Comparison of ENCODE assay signal across 18 mouse cellular contexts in genomic region chr1:41244627-41245026, GRCm38 (mm10).
DNase-seq lines count a peak whose midpoint lies in the region; ATAC-seq and TF ChIP-seq lines count a peak whose summit lies in the region.
"Had no signal": no experiment of that assay in that cellular context is flagged by ENCODE, and none has a peak within 500 bp of the region (broad histone marks: within the 10 kb centered on the region; RNA-seq: fewer than 3 reads in every experiment).

No protein-coding gene starts in this region.

- 76% methylated on average over 12 of the region's 12 CpGs for WGBS in forebrain, postnatal 0 days
- 95% methylated on average over 12 of the region's 12 CpGs for WGBS in kidney, embryonic 15.5 days

- no peak overlapping the region for H3K27ac ChIP-seq in forebrain, postnatal 0 days (ENCODE audit: low read depth, low read length)
- no peak overlapping the region for H3K27ac ChIP-seq in gastrocnemius, adult 2 months
- no peak overlapping the region for H3K27ac ChIP-seq in kidney, embryonic 15.5 days
- H3K27ac ChIP-seq: hindbrain, embryonic 10.5 days; limb, embryonic 10.5 days; liver, embryonic 14.5 days; midbrain, embryonic 10.5 days had no signal

- H3K9me3 ChIP-seq in forebrain, postnatal 0 days (ENCODE audit: low read length), result no peaks in the 10 kb centered on the region
- no peaks in the 10 kb centered on the region for H3K9me3 ChIP-seq in kidney, embryonic 15.5 days (replicated peaks)
- H3K9me3 ChIP-seq: heart, embryonic 12.5 days; hindbrain, embryonic 10.5 days; limb, embryonic 10.5 days; midbrain, embryonic 10.5 days had no signal

- H3K36me3 ChIP-seq in forebrain, postnatal 0 days (ENCODE audit: insufficient read depth), result no peaks in the 10 kb centered on the region
- H3K36me3 ChIP-seq in kidney, embryonic 15.5 days, result no peaks in the 10 kb centered on the region
- H3K36me3 ChIP-seq: G1E; heart, embryonic 12.5 days; hindbrain, embryonic 10.5 days; limb, embryonic 10.5 days; midbrain, embryonic 10.5 days had no signal

- no peak for TF ChIP-seq CTCF in forebrain, postnatal 0 days (IDR thresholded peaks at IDR 0.05; ENCODE audit: low read depth)
- TF ChIP-seq CTCF in gastrocnemius, adult 2 months (IDR thresholded peaks at IDR 0.05), result no peak

- ATAC-seq in frontal cortex, adult (ENCODE audit: low TSS enrichment), result peak; percentile 78
- peak; percentile 93 for ATAC-seq in forebrain, postnatal 0 days
- no peak for ATAC-seq in kidney, embryonic 15.5 days (replicated peaks; ENCODE audit: low FRiP score)
- ATAC-seq in megakaryocyte-erythroid progenitor cell, adult 5-6 weeks (replicated peaks; ENCODE audit: low FRiP score, low TSS enrichment, poor library complexity, severe bottlenecking), result no peak

- H3K4me3 ChIP-seq in forebrain, postnatal 0 days (ENCODE audit: low read depth, low read length), result no peak overlapping the region
- H3K4me3 ChIP-seq in gastrocnemius, adult 2 months, result no peak overlapping the region
- no peak overlapping the region for H3K4me3 ChIP-seq in kidney, embryonic 15.5 days (replicated peaks)
- H3K4me3 ChIP-seq: heart, embryonic 12.5 days; hindbrain, embryonic 10.5 days; limb, embryonic 10.5 days; midbrain, embryonic 10.5 days had no signal

- H3K27me3 ChIP-seq in forebrain, postnatal 0 days (ENCODE audit: insufficient read depth, low read length), result no peaks in the 10 kb centered on the region
- no peaks in the 10 kb centered on the region for H3K27me3 ChIP-seq in kidney, embryonic 15.5 days
- H3K27me3 ChIP-seq: heart, embryonic 12.5 days had no signal

- no peak overlapping the region for H3K9ac ChIP-seq in forebrain, postnatal 0 days
- H3K9ac ChIP-seq in kidney, embryonic 15.5 days, result no peak overlapping the region
- H3K9ac ChIP-seq: heart, embryonic 12.5 days; liver, embryonic 14.5 days had no signal

- intact Hi-C loops in gastrocnemius, adult 2 months (cut with DNase I), result no loop called here

- H3K4me1 ChIP-seq in forebrain, postnatal 0 days (ENCODE audit: insufficient read depth), result no peaks in the 10 kb centered on the region
- H3K4me1 ChIP-seq in kidney, embryonic 15.5 days, result no peaks in the 10 kb centered on the region
- H3K4me1 ChIP-seq: heart, embryonic 12.5 days; hindbrain, embryonic 10.5 days; limb, embryonic 10.5 days; midbrain, embryonic 10.5 days had no signal

- no peak overlapping the region; the same call in 1 of the 2 replicates for H3K4me2 ChIP-seq in forebrain, postnatal 0 days (ENCODE audit: low read depth)
- H3K4me2 ChIP-seq in kidney, embryonic 15.5 days, result no peak overlapping the region
- H3K4me2 ChIP-seq: heart, embryonic 12.5 days had no signal

- no peak for DNase-seq in frontal cortex, postnatal 25 days (ENCODE audit: low spot score in 2 of 2)
- peak; percentile 78 for DNase-seq in forebrain, postnatal 0 days
- peak; percentile 28 to 29 for DNase-seq in layer of hippocampus, postnatal 36 days
- peak; percentile 10 for DNase-seq in right cerebral cortex, postnatal 14 days
- DNase-seq in gastrocnemius, adult 2 months, result no peak
- DNase-seq: adrenal gland, postnatal 10 days; gastrocnemius, postnatal 14 days; kidney, adult 18-20 months; lung, postnatal 10 days had no signal

Comparison
In these comparisons a context has a peak if more than half of its experiments do, and no peak if none do; other contexts are left out.
1. ATAC-seq: peak in frontal cortex, adult (single experiment) and forebrain, postnatal 0 days (single experiment); none in kidney, embryonic 15.5 days (single experiment) and megakaryocyte-erythroid progenitor cell, adult 5-6 weeks (single experiment).
2. DNase-seq: peak in forebrain, postnatal 0 days (single experiment), layer of hippocampus, postnatal 36 days (2 of 2) and right cerebral cortex, postnatal 14 days (single experiment); none in frontal cortex, postnatal 25 days (0 of 2) and gastrocnemius, adult 2 months (single experiment).